Mouse (Mus musculus) regulatory T cell (primary cell): ENCODE measurements around the gene Epas1.

Experiments used
- in situ Hi-C: fragments of 300-600 bp; cut with MboI, MseI; formaldehyde crosslinking; loops from one replicate; pipeline ENCODE4 v1.15.1; 2025; ENCODE audit warnings: high pct_unique_total_duplicates

The Epas1 gene

GRCm38 (mm10) chr17:86755581-86756195 lies 2.2 kb downstream of the Epas1 start:
- in situ Hi-C loops, result loop anchor here (10.0 kb wide), 1 partner anchor 601 kb away; no protein-coding TSS in a partner anchor

GRCm38 (mm10) chr17:86757621-86758020 lies 4.1 kb downstream of the Epas1 start:
- in situ Hi-C loops, result loop anchor here (10.0 kb wide), 1 partner anchor 603 kb away; no protein-coding TSS in a partner anchor

- in situ Hi-C loops, result no loop called here
Measured at GRCm38 (mm10) chr17:86761859-86762258, 8.4 kb downstream of the Epas1 start.

- in situ Hi-C loops, result no loop called here
Measured at GRCm38 (mm10) chr17:86762479-86763242, 9.2 kb downstream of the Epas1 start.

GRCm38 (mm10) chr17:86765762-86766404 lies 12.4 kb downstream of the Epas1 start:
- in situ Hi-C loops, result no loop called here

GRCm38 (mm10) chr17:86766412-86766811 lies 12.9 kb downstream of the Epas1 start:
- in situ Hi-C loops, result no loop called here

GRCm38 (mm10) chr17:86768596-86768995 lies 15.1 kb downstream of the Epas1 start:
- in situ Hi-C loops, result no loop called here

- in situ Hi-C loops, result no loop called here
Measured at GRCm38 (mm10) chr17:86769330-86770211, 16.1 kb downstream of the Epas1 start.

- in situ Hi-C loops, result no loop called here
Measured at GRCm38 (mm10) chr17:86770848-86771247, 17.3 kb downstream of the Epas1 start.

GRCm38 (mm10) chr17:86772035-86772434 lies 18.5 kb downstream of the Epas1 start:
- in situ Hi-C loops, result no loop called here

- in situ Hi-C loops, result no loop called here
Measured at GRCm38 (mm10) chr17:86772929-86773588, 19.6 kb downstream of the Epas1 start.

- in situ Hi-C loops, result no loop called here
Measured at GRCm38 (mm10) chr17:86776538-86776937, 23.0 kb downstream of the Epas1 start.

- in situ Hi-C loops, result no loop called here
Measured at GRCm38 (mm10) chr17:86778147-86778546, 24.6 kb downstream of the Epas1 start.

- in situ Hi-C loops, result no loop called here
Measured at GRCm38 (mm10) chr17:86779191-86780130, 26.0 kb downstream of the Epas1 start.

- in situ Hi-C loops, result no loop called here
Measured at GRCm38 (mm10) chr17:86780708-86781318, 27.3 kb downstream of the Epas1 start.

- in situ Hi-C loops, result no loop called here
Measured at GRCm38 (mm10) chr17:86781755-86782400, 28.4 kb downstream of the Epas1 start.

- in situ Hi-C loops, result no loop called here
Measured at GRCm38 (mm10) chr17:86784405-86784977, 31.0 kb downstream of the Epas1 start.

- in situ Hi-C loops, result no loop called here
Measured at GRCm38 (mm10) chr17:86785612-86786011, 32.1 kb downstream of the Epas1 start.

- in situ Hi-C loops, result no loop called here
Measured at GRCm38 (mm10) chr17:86786496-86786895, 33.0 kb downstream of the Epas1 start.
